Mouse (Mus musculus) cerebellum, postnatal 25 days (tissue): ENCODE data around the gene Fam193a.

Experiments used
- DNase-seq, 2 experiments: peaks; one replicate each; pipeline ENCODE4 v3.0.0; 2021; ENCODE audit warnings: mixed read lengths in 2 of 2

Gene Fam193a

GRCm38 (mm10) chr5:34369341-34370021 is at the start of gene Fam193a:
TSS of gene Fam193a (plus strand) at chr5:34369933.
- DNase-seq, result peak; percentile 98 to 99

GRCm38 (mm10) chr5:34321236-34321635 is 48.5 kb upstream of the Fam193a start:
- no peak for DNase-seq

GRCm38 (mm10) chr5:34325286-34325685 is 44.4 kb upstream of the Fam193a start:
- no peak for DNase-seq

- DNase-seq, result peak in 1 of 2 experiments; percentile 23
Observed at GRCm38 (mm10) chr5:34326249-34326691, 43.5 kb upstream of the Fam193a start.

- peak; percentile 56 to 68 for DNase-seq
Observed at GRCm38 (mm10) chr5:34326875-34327576, 42.7 kb upstream of the Fam193a start.

GRCm38 (mm10) chr5:34330136-34330535 is 39.6 kb upstream of the Fam193a start:
- DNase-seq, result no peak

- DNase-seq, result no peak
Observed at GRCm38 (mm10) chr5:34334081-34334480, 35.7 kb upstream of the Fam193a start.

- no peak for DNase-seq
Observed at GRCm38 (mm10) chr5:34335539-34336096, 34.1 kb upstream of the Fam193a start.

- DNase-seq, result peak; percentile 97 to 99
Observed at GRCm38 (mm10) chr5:34336097-34336774, 33.5 kb upstream of the Fam193a start, which contains the start of gene Rnf4. TSS of gene Rnf4 (plus strand) at chr5:34336289.

GRCm38 (mm10) chr5:34336775-34337450 is 32.8 kb upstream of the Fam193a start:
- peak; percentile 39 to 58 for DNase-seq

GRCm38 (mm10) chr5:34340246-34340645 is 29.5 kb upstream of the Fam193a start:
- DNase-seq, result no peak

- DNase-seq, result no peak
Observed at GRCm38 (mm10) chr5:34352084-34352631, 17.6 kb upstream of the Fam193a start.

GRCm38 (mm10) chr5:34360261-34360660 is 9.5 kb upstream of the Fam193a start:
- no peak for DNase-seq

GRCm38 (mm10) chr5:34363115-34363514 is 6.6 kb upstream of the Fam193a start:
- no peak for DNase-seq

- peak in 1 of 2 experiments; percentile 16 for DNase-seq
Observed at GRCm38 (mm10) chr5:34368551-34369290, 1.0 kb upstream of the Fam193a start.

- peak; percentile 64 to 78 for DNase-seq
Observed at GRCm38 (mm10) chr5:34370022-34370823, 490 bp downstream of the Fam193a start.

GRCm38 (mm10) chr5:34370840-34371239 is 1.1 kb downstream of the Fam193a start:
- no peak for DNase-seq

GRCm38 (mm10) chr5:34372141-34372540 is 2.4 kb downstream of the Fam193a start:
- no peak for DNase-seq

- DNase-seq, result no peak
Observed at GRCm38 (mm10) chr5:34372541-34372940, 2.8 kb downstream of the Fam193a start.

GRCm38 (mm10) chr5:34378787-34379186 is 9.1 kb downstream of the Fam193a start:
- DNase-seq, result no peak

- DNase-seq, result no peak
Observed at GRCm38 (mm10) chr5:34381700-34382099, 12.0 kb downstream of the Fam193a start.
